Mouse (Mus musculus): Measurements from ENCODE around the gene Nhlrc3. TPM values are rescaled to one million over a fixed set of nuclear protein-coding genes. Genes with fewer than 3 reads are reported as not detected.
A peak's percentile ranks its signal among the peaks of the same experiment; 100 is the strongest.

Gene Nhlrc3
- 10 to 100 TPM; 10.2 to 11.1 TPM for total RNA-seq (2021)
- 8.2 and 10.7 TPM in 2 replicates for polyA plus RNA-seq (2012; rRNA removed)
- long read RNA-seq, full-length matches to known transcripts = 9 of 10 reads
- long read RNA-seq, partial matches to known transcripts = 0 of 10 reads
- long read RNA-seq, other reads (novel, unspliced or antisense) = 1 of 10 reads

- DNase-seq = peak; percentile 97
Measured at GRCm38 (mm10) chr3:53463046-53463764, at the start of gene Nhlrc3, which contains the start of gene Proser1. Gene Nhlrc3, minus strand, starts transcription at chr3:53463332. Gene Proser1, plus strand, starts transcription at chr3:53463666.

- no peak for DNase-seq
Measured at GRCm38 (mm10) chr3:53502428-53502827, 39.3 kb upstream of the Nhlrc3 start.

- no peak for DNase-seq
Measured at GRCm38 (mm10) chr3:53498351-53498905, 35.3 kb upstream of the Nhlrc3 start.

- no peak for DNase-seq
Measured at GRCm38 (mm10) chr3:53488353-53488752, 25.2 kb upstream of the Nhlrc3 start, which contains the start of gene Stoml3. Gene Stoml3, plus strand, starts transcription at chr3:53488653.

- no peak for DNase-seq
Measured at GRCm38 (mm10) chr3:53486996-53487576, 24.0 kb upstream of the Nhlrc3 start.

- no peak for DNase-seq
Measured at GRCm38 (mm10) chr3:53486561-53486960, 23.4 kb upstream of the Nhlrc3 start.

- DNase-seq = no peak
Measured at GRCm38 (mm10) chr3:53483414-53484059, 20.4 kb upstream of the Nhlrc3 start.

- no peak for DNase-seq
Measured at GRCm38 (mm10) chr3:53478419-53479046, 15.4 kb upstream of the Nhlrc3 start.

- no peak for DNase-seq
Measured at GRCm38 (mm10) chr3:53477468-53477867, 14.3 kb upstream of the Nhlrc3 start.

- no peak for DNase-seq
Measured at GRCm38 (mm10) chr3:53475889-53476288, 12.8 kb upstream of the Nhlrc3 start.

- DNase-seq = no peak
Measured at GRCm38 (mm10) chr3:53474179-53474578, 11.0 kb upstream of the Nhlrc3 start.

GRCm38 (mm10) chr3:53472061-53472460 lies 8.9 kb upstream of the Nhlrc3 start:
- DNase-seq = no peak

- no peak for DNase-seq
Measured at GRCm38 (mm10) chr3:53469650-53470049, 6.5 kb upstream of the Nhlrc3 start.

- peak; percentile 53 for DNase-seq
Measured at GRCm38 (mm10) chr3:53467356-53467755, 4.2 kb upstream of the Nhlrc3 start.

- no peak for DNase-seq
Measured at GRCm38 (mm10) chr3:53466481-53466880, 3.3 kb upstream of the Nhlrc3 start.

- no peak for DNase-seq
Measured at GRCm38 (mm10) chr3:53465330-53465729, 2.2 kb upstream of the Nhlrc3 start.

- DNase-seq = no peak
Measured at GRCm38 (mm10) chr3:53464146-53464698, 1.1 kb upstream of the Nhlrc3 start.

GRCm38 (mm10) chr3:53463765-53464114 lies 608 bp upstream of the Nhlrc3 start:
- DNase-seq = no peak

- DNase-seq = no peak
Measured at GRCm38 (mm10) chr3:53462701-53463045, 459 bp downstream of the Nhlrc3 start.

GRCm38 (mm10) chr3:53460106-53460505 lies 3.0 kb downstream of the Nhlrc3 start:
- no peak for DNase-seq

GRCm38 (mm10) chr3:53457750-53458149 lies 5.4 kb downstream of the Nhlrc3 start:
- no peak for DNase-seq

- DNase-seq = no peak
Measured at GRCm38 (mm10) chr3:53454984-53455383, 8.1 kb downstream of the Nhlrc3 start.
